Mouse (Mus musculus): Measurements from ENCODE around the gene Olfr1357.

The Olfr1357 gene

GRCm38 (mm10) chr10:78584996-78585395 is 32.9 kb downstream of the Olfr1357 start:
- POLR2A ChIA-PET: interaction anchor here in 1 of 4 experiments (0.6 kb wide), 1 partner anchor 9 kb away, joined by 3 read pairs; no protein-coding TSS in a partner anchor
- CTCF ChIA-PET: no interaction called here

GRCm38 (mm10) chr10:78583939-78584338 is 33.9 kb downstream of the Olfr1357 start:
- CTCF ChIA-PET: no interaction called here
- POLR2A ChIA-PET: interaction anchor here in 1 of 4 experiments (1.2 kb wide), 1 partner anchor 12 kb away, joined by 3 read pairs; no protein-coding TSS in a partner anchor

GRCm38 (mm10) chr10:78583347-78583746 is 34.5 kb downstream of the Olfr1357 start:
- ChIA-PET POLR2A (interaction anchor here in 1 of 4 experiments (1.2 kb wide), 1 partner anchor 12 kb away, joined by 3 read pairs; no protein-coding TSS in a partner anchor), CTCF (no interaction called here)

GRCm38 (mm10) chr10:78581121-78581520 is 36.8 kb downstream of the Olfr1357 start:
- ChIA-PET CTCF (no interaction called here), POLR2A (interaction anchor here in 1 of 4 experiments (0.5 to 1.3 kb wide), 3 partner anchors 9 to 1587 kb away, joined by 3 to 5 read pairs (median 3); no protein-coding TSS in a partner anchor)

GRCm38 (mm10) chr10:78578204-78578603 is 39.7 kb downstream of the Olfr1357 start:
- CTCF ChIA-PET: no interaction called here
- POLR2A ChIA-PET: no interaction called here

- CTCF ChIA-PET: no interaction called here
- POLR2A ChIA-PET: no interaction called here
These were observed 41.3 kb downstream of the Olfr1357 start for GRCm38 (mm10) chr10:78576435-78577184.

GRCm38 (mm10) chr10:78575690-78576089 is 42.2 kb downstream of the Olfr1357 start:
- POLR2A ChIA-PET: no interaction called here
- CTCF ChIA-PET: no interaction called here

GRCm38 (mm10) chr10:78575105-78575632 is 42.7 kb downstream of the Olfr1357 start:
- CTCF ChIA-PET: interaction anchor here in 1 of 4 experiments (0.6 kb wide), 1 partner anchor 1396 kb away, joined by 3 read pairs; no protein-coding TSS in a partner anchor
- POLR2A ChIA-PET: interaction anchor here in 2 of 4 experiments (1.5 to 1.6 kb wide), 3 partner anchors 24 to 110 kb away, joined by 3 to 4 read pairs (median 3); partner anchors contain the start of gene Pdxk (in 1 of the 2)

- ChIA-PET POLR2A (interaction anchor here (0.5 to 1.6 kb wide), 14 partner anchors 15 to 844 kb away, joined by 3 to 4 read pairs (median 3); partner anchors contain the start of gene Pdxk (in 2 of the 4)), CTCF (interaction anchor here in 2 of 4 experiments (0.6 to 1.1 kb wide), 3 partner anchors 61 to 1395 kb away, joined by 3 to 5 read pairs (median 3); no protein-coding TSS in a partner anchor)
These were observed 43.4 kb downstream of the Olfr1357 start, which contains the start of gene Ilvbl for GRCm38 (mm10) chr10:78574250-78575104. TSS of gene Ilvbl (plus strand) at chr10:78574346.

- POLR2A ChIA-PET: no interaction called here
- CTCF ChIA-PET: no interaction called here
These were observed 44.6 kb downstream of the Olfr1357 start for GRCm38 (mm10) chr10:78573226-78573625.

- ChIA-PET CTCF (interaction anchor here in 1 of 4 experiments (0.6 kb wide), 1 partner anchor 1356 kb away, joined by 8 read pairs; no protein-coding TSS in a partner anchor), POLR2A (interaction anchor here in 1 of 4 experiments (0.8 to 1.4 kb wide), 2 partner anchors 13 to 24 kb away, joined by 3 read pairs; no protein-coding TSS in a partner anchor)
These were observed 47.0 kb downstream of the Olfr1357 start for GRCm38 (mm10) chr10:78570897-78571296.

GRCm38 (mm10) chr10:78570416-78570815 is 47.5 kb downstream of the Olfr1357 start:
- ChIA-PET POLR2A (interaction anchor here in 1 of 4 experiments (1.4 kb wide), 1 partner anchor 24 kb away, joined by 3 read pairs; no protein-coding TSS in a partner anchor), CTCF (no interaction called here)

- ChIA-PET CTCF (no interaction called here), POLR2A (no interaction called here)
These were observed 48.2 kb downstream of the Olfr1357 start for GRCm38 (mm10) chr10:78569686-78570085.

- CTCF ChIA-PET: no interaction called here
- POLR2A ChIA-PET: no interaction called here
These were observed 48.7 kb downstream of the Olfr1357 start for GRCm38 (mm10) chr10:78569191-78569590.

- ChIA-PET POLR2A (no interaction called here), CTCF (interaction anchor here in 1 of 4 experiments (0.5 kb wide), 1 partner anchor 1084 kb away, joined by 3 read pairs; no protein-coding TSS in a partner anchor)
These were observed 52.8 kb downstream of the Olfr1357 start for GRCm38 (mm10) chr10:78565070-78565469.
